Mouse (Mus musculus): ENCODE data around the gene Cers2.

DNA sequence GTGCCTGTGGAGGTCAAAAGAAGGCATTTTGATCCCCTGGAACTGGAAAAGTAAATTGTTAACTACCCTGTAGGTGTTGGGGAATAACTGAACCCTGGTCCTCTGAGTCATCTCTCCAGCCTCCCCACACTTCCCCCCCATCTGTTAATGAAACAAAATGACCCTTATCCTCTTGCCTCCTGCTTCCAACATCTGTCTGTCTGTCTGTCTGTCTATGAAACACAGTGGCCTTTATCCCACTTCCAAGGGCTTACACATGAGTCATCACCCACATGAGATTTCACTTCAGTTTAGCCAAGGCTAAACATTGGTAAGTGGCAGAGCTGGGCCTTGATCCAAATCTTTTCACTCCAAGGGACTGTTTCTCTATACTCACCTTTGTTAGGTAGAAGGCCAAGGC, 46.7 kb upstream of the Cers2 start:
- TF ChIP-seq CTCF (IDR thresholded peaks at IDR 0.05 in 2 of 3, conservative IDR thresholded peaks at IDR 0.05 in 1 of 3; ENCODE audit: control insufficient read depth in 1 of 3, insufficient read depth in 1 of 3, low read depth in 2 of 3, low read length in 3 of 3, poor library complexity in 1 of 3, severe bottlenecking in 1 of 3) = no peak
- TF ChIP-seq POLR2A (IDR thresholded peaks at IDR 0.05; ENCODE audit: control insufficient read depth in 1 of 2, insufficient read depth in 1 of 2, low read depth in 1 of 2, low read length in 2 of 2, poor library complexity in 1 of 2) = no peak
- no peak for TF ChIP-seq POLR2AphosphoS5 (IDR thresholded peaks at IDR 0.05; ENCODE audit: borderline replicate concordance, low read depth, low read length)
- TF ChIP-seq MEF2A (IDR thresholded peaks at IDR 0.05; ENCODE audit: extremely low read depth, insufficient replicate concordance, low read depth, low read length, poor library complexity, severe bottlenecking) = no peak
